Mouse (Mus musculus): ENCODE results near the gene Hes7. TPM values are rescaled to one million over a fixed set of nuclear protein-coding genes. Genes with fewer than 3 reads are reported as not detected.

Gene Hes7
- polyA plus RNA-seq, 1 experiment from 2014 or later, result 0.61 TPM

DNA sequence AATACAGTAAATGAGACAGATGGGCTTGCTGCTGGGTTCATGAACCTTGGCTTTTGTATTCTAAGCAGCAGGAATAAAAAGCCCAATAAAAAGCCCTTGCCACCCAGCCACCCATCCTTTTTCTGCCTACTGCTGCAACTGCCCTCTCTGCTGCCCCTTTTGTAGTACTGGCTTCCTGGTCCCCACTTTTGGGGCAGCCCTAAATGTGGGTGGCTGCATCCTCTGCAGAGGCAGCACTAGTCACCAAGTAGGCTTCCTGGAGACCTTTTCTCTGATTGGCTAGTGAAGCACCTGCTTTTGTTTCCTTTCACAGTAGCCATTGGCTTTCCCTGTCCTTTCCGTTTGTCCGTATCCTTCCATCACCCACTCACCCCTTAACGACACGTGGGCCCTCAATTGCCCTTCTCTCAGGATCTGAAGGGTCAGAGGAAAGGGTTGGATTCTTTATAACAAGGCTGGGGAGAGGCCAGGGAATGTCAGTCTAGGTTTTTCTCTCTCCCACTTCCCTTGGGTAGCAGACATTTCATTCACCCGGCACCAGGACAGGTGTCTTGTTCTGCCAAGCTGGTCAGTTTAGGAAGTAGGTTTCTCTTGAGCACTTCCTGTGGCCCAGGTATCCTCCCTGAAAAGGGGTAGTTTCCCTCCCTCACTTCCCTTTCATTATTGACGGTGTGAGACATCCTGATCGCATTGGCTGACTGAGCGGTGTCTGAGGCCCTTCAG, 22.0 kb upstream of the Hes7 start:
- Histone ChIP-seq H3K9me3 (no peaks in the 10 kb centered on the region), H3K27me3 (no peaks in the 10 kb centered on the region; the same call in 1 of the 2 replicates), H3K4me2 (peak overlapping the region; percentile 93), H3K4me1 (replicated peaks) (peaks cover 71% of the 10 kb centered on the region), H3K4me3 (peak overlapping the region; percentile 63), H3K36me3 (peaks cover 26% of the 10 kb centered on the region), H3K9ac (peak overlapping the region; percentile 84), H3K27ac (replicated peaks) (peak overlapping the region; percentile 89)
- no peak for ATAC-seq (ENCODE audit: low read depth)
- 9% methylated on average over 8 of the region's 8 CpGs for WGBS

DNA sequence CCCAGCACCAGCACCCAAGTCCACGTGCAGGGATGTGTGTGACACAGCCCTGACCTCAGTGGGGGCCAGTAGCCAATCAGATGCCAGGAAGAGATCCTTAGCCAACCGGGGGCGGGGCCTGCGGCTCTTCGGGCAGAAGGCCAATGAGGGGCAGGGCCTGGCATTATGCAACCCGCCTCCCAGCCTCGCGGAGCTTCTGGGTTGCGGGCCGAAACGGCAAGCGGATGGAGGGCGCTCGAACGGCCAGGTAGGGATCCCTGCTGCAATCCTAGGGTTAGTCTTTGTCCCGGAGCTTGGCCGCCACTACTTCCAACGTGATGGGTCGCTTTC, 21.5 kb upstream of the Hes7 start:
- Histone ChIP-seq H3K4me2 (peak overlapping the region; percentile 93), H3K27ac (replicated peaks) (peak overlapping the region; percentile 89), H3K36me3 (peaks cover 31% of the 10 kb centered on the region), H3K27me3 (no peaks in the 10 kb centered on the region; the same call in 1 of the 2 replicates), H3K9me3 (no peaks in the 10 kb centered on the region), H3K4me1 (replicated peaks) (peaks cover 71% of the 10 kb centered on the region), H3K9ac (peak overlapping the region; percentile 84), H3K4me3 (peak overlapping the region; percentile 63)
- WGBS, result 0% methylated on average over 19 of the region's 19 CpGs
- peak; percentile 5 for ATAC-seq (ENCODE audit: low read depth)

DNA sequence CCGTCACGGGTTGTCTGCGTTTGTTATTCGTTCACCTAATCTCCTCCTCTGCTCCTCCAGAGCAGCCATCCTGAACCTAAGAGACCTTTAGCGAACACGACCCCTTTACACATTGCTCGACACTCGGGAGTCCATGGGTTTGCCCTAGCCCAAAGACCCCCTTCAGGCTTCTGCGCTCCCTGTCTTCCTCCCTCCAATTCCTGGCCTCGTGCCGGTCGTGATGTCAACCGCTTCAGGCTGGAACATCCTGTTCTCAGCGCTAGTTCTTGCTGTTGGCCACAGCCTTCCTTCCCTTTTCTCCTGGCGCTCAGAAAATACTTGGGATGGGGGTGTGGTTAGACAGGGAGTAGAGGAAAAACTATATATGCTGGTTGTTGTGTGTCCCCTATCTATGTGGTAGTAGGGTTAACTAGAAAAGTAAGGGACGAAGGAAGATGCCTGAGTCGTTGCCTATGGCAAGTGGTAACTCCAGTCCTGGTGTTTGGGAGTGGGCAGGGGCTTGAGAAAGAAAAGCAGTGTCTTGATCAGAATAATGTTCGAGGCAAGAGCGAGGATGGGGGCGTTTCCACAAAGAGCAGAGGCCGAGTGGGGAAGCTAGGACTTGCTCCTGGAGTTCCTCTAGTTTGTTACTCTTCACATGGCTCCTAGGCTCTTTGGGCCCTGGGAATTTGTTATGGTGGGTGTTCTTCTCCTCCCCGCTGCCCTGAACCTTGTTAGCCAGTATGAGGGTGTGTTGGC, 20.9 kb upstream of the Hes7 start:
- Histone ChIP-seq H3K4me3 (peak overlapping the region; percentile 63), H3K4me2 (peak overlapping the region; percentile 93), H3K27ac (replicated peaks) (peak overlapping the region; percentile 89), H3K36me3 (peaks cover 38% of the 10 kb centered on the region), H3K4me1 (replicated peaks) (peaks cover 65% of the 10 kb centered on the region), H3K27me3 (no peaks in the 10 kb centered on the region; the same call in 1 of the 2 replicates), H3K9ac (peak overlapping the region; percentile 84), H3K9me3 (no peaks in the 10 kb centered on the region)
- WGBS, result 1% methylated on average over 22 of the region's 22 CpGs
- ATAC-seq (ENCODE audit: low read depth), result no peak

DNA sequence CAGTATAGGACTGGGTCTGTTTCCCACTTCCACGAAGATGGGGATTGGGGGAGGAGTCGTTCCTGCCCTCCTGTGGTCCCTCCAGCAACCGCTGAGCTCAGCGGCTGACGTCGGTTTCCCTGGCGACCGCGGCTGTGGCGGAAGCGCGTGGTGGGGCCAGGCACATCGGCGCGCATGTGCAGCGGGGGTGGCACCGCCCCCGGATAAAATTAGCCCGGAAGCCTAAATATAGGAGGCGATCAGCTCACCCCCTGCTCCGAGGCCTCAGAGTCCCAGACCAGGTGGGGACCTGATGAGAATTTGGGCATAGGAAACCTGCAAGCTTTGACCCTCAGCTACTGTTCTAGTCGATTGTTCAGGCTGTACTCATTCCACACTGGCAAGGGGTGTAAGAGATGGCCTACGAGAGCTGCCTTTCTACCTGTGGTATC, 20.3 kb upstream of the Hes7 start:
- Histone ChIP-seq H3K9me3 (no peaks in the 10 kb centered on the region), H3K4me1 (replicated peaks) (peaks cover 62% of the 10 kb centered on the region), H3K27me3 (no peaks in the 10 kb centered on the region; the same call in 1 of the 2 replicates), H3K4me3 (peak overlapping the region; percentile 63), H3K27ac (replicated peaks) (peak overlapping the region; percentile 89), H3K9ac (peak overlapping the region; percentile 84), H3K36me3 (peaks cover 43% of the 10 kb centered on the region), H3K4me2 (peak overlapping the region; percentile 93)
- peak; percentile 38 for ATAC-seq (ENCODE audit: low read depth)
- under 1% methylated on average over 23 of the region's 23 CpGs for WGBS

DNA sequence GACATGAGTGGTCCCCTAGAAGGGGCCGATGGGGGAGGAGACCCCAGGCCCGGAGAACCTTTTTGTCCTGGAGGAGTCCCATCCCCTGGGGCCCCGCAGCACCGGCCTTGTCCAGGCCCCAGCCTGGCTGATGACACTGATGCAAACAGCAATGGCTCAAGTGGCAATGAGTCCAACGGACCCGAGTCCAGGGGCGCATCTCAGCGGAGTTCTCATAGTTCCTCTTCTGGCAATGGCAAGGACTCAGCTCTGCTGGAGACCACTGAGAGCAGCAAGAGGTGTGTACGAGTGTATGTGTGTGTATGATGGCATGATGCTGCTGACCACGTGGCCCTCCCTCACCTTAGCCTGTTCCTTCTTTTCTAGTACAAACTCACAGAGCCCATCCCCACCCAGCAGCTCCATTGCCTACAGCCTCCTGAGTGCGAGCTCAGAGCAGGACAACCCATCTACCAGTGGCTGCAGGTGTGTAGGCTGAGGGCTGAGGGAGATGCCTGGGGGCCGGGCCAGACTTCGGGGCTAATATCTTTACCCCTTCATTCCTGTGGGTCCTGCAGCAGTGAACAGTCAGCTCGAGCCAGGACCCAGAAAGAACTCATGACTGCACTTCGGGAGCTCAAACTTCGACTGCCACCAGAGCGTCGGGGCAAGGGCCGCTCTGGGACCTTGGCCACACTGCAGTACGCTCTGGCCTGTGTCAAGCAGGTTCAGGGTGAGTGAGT, 19.4 kb upstream of the Hes7 start:
- no peaks in the 10 kb centered on the region for H3K9me3 ChIP-seq
- no peak for ATAC-seq (ENCODE audit: low read depth)
- 0 out of 2 replicates have a peak overlapping the region, but pooled peaks have one; percentile 89 for H3K27ac ChIP-seq (replicated peaks)
- peak overlapping the region; percentile 63 for H3K4me3 ChIP-seq
- H3K27me3 ChIP-seq, result no peaks in the 10 kb centered on the region; the same call in 1 of the 2 replicates
- 92% methylated on average over 20 of the region's 20 CpGs for WGBS
- peaks cover 52% of the 10 kb centered on the region for H3K36me3 ChIP-seq
- peaks cover 54% of the 10 kb centered on the region for H3K4me1 ChIP-seq (replicated peaks)
- H3K9ac ChIP-seq, result peak overlapping the region; percentile 84
- H3K4me2 ChIP-seq, result peak overlapping the region; percentile 93

DNA sequence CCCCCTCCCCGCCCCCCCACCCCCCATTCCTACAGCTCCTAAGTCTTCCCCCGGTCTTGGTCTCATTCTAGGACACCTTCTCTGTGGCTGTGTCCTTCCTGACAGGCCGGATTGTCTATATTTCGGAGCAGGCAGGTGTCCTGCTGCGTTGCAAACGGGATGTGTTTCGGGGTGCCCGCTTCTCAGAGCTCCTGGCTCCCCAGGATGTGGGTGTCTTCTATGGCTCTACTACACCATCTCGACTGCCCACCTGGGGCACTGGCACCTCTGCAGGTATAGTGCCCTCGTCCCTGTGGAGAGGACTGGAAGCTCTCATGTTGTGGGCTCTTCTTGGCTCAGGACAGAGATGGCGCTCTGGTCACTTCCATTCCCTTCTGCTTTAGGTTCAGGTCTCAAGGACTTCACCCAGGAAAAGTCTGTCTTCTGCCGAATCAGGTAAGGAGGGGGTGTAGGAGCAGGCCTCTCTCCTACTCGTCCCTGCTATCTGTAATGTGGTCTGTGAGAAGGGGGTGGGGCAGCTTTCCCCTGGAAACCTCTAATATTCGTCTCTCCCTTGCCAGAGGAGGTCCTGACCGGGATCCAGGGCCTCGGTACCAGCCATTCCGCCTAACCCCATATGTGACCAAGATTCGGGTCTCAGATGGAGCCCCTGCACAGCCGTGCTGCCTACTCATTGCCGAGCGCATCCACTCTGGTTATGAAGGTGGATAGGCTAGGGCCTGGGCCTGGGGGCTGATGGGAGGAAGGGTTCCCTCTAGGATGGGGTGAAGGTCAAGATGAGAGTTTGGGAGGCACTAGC, 18.4 kb upstream of the Hes7 start:
- H3K36me3 ChIP-seq, result peaks cover 62% of the 10 kb centered on the region

DNA sequence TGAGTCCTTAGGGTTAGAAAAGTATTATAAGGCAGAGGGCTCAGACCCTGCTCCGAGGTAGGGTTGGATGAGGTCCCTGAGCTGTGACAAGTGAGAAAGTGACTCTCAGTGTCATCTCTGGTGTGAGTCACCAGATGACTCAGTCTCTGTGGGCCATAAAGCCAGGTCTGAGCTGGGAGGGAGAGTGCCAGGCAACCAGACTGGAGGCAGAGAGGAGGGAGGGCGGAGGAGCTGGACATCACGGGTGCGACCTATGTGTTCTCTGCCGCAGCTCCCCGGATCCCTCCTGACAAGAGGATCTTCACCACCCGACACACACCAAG, 17.8 kb upstream of the Hes7 start:
- H3K9me3 ChIP-seq, result no peaks in the 10 kb centered on the region
- H3K36me3 ChIP-seq, result peaks cover 68% of the 10 kb centered on the region
- no peak for ATAC-seq (ENCODE audit: low read depth)
- no peak overlapping the region for H3K4me3 ChIP-seq
- no peak overlapping the region for H3K27ac ChIP-seq (replicated peaks)
- no peaks in the 10 kb centered on the region for H3K27me3 ChIP-seq
- H3K4me2 ChIP-seq, result no peak overlapping the region
- WGBS, result 95% methylated on average over 7 of the region's 7 CpGs
- H3K4me1 ChIP-seq (replicated peaks), result peaks cover 39% of the 10 kb centered on the region
- no peak overlapping the region for H3K9ac ChIP-seq

More for the DNA sequence above, 18.4 kb upstream of the Hes7 start:
- H3K9ac ChIP-seq, result no peak overlapping the region
- H3K27ac ChIP-seq (replicated peaks), result no peak overlapping the region
- no peaks in the 10 kb centered on the region for H3K27me3 ChIP-seq
- no peaks in the 10 kb centered on the region for H3K9me3 ChIP-seq
- no peak overlapping the region for H3K4me3 ChIP-seq
- WGBS, result 91% methylated on average over 21 of the region's 21 CpGs
- ATAC-seq (ENCODE audit: low read depth), result no peak
- peaks cover 44% of the 10 kb centered on the region for H3K4me1 ChIP-seq (replicated peaks)
- no peak overlapping the region for H3K4me2 ChIP-seq

DNA sequence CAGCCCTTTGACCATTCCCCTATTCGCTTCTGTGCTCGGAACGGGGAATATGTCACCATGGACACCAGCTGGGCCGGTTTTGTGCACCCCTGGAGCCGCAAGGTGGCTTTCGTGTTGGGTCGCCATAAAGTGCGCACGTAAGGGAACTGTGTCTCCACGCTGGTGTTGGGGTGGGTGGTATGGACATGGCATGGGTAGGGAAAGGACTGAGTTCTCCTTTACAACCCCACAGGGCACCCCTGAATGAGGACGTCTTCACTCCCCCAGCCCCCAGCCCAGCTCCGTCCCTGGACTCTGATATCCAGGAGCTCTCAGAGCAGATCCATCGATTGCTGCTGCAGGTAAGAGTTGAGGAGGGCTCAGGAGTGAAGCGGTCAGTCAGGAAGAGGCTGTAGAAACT, 17.1 kb upstream of the Hes7 start:
- Histone ChIP-seq H3K27ac (replicated peaks) (no peak overlapping the region), H3K36me3 (peaks cover 75% of the 10 kb centered on the region), H3K4me2 (no peak overlapping the region), H3K4me1 (replicated peaks) (peaks cover 31% of the 10 kb centered on the region), H3K9me3 (no peaks in the 10 kb centered on the region), H3K4me3 (no peak overlapping the region), H3K9ac (no peak overlapping the region), H3K27me3 (no peaks in the 10 kb centered on the region)
- WGBS, result 94% methylated on average over 14 of the region's 14 CpGs
- ATAC-seq (ENCODE audit: low read depth), result no peak

DNA sequence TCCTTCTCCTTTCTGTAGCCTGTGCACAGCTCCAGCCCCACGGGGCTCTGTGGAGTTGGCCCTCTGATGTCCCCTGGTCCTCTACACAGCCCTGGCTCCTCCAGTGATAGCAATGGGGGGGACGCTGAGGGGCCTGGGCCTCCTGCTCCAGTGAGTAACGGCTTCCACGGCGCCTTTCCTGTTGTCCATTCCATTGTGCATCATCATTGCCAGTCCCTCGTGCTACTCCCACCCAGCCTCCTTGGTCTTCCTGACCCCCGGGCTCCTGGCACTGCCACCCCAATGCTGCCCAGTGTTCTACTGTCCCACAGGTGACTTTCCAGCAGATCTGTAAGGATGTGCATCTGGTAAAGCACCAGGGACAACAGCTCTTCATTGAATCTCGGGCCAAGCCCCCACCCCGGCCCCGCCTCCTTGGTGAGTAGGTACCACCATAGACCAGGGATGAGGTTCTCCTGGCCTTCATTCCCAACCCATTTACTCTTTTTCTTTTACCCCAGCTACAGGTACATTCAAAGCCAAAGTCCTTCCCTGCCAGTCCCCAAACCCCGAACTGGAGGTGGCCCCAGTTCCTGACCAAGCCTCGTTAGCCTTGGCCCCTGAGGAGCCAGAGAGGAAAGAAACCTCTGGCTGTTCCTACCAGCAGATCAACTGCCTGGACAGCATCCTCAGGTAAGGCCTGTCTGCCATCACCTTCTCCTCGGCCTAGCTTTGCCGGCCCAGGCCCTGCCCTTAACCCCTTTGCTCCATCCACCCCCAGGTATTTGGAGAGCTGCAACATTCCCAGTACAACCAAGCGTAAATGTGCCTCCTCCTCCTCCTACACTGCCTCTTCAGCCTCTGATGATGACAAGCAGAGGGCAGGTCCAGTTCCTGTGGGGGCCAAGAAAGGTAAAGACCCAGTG, 16.4 kb upstream of the Hes7 start:
- Histone ChIP-seq H3K36me3 (peaks cover 82% of the 10 kb centered on the region), H3K9ac (no peak overlapping the region), H3K9me3 (no peaks in the 10 kb centered on the region), H3K4me2 (no peak overlapping the region), H3K4me3 (no peak overlapping the region), H3K4me1 (replicated peaks) (peaks cover 24% of the 10 kb centered on the region), H3K27me3 (no peaks in the 10 kb centered on the region), H3K27ac (replicated peaks) (no peak overlapping the region)
- WGBS, result 92% methylated on average over 15 of the region's 15 CpGs
- ATAC-seq (ENCODE audit: low read depth), result no peak

DNA sequence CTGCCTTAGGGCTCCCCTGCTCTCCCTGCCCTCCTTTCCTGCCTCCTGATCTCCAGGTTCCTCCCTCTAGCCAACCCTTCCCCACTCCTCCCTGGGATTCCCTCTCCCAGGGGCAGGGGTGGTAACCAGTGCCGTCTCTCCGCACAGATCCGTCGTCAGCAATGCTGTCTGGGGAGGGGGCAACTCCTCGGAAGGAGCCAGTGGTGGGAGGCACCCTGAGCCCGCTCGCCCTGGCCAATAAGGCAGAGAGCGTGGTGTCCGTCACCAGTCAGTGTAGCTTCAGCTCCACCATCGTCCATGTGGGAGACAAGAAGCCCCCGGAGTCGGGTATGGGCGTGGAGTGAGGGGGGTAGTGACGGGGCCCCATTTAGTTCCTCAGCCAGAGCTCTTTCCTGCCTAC, 15.7 kb upstream of the Hes7 start:
- Histone ChIP-seq H3K27ac (replicated peaks) (no peak overlapping the region), H3K27me3 (no peaks in the 10 kb centered on the region), H3K4me3 (no peak overlapping the region), H3K36me3 (peaks cover 89% of the 10 kb centered on the region), H3K9me3 (no peaks in the 10 kb centered on the region), H3K9ac (no peak overlapping the region), H3K4me1 (replicated peaks) (peaks cover 17% of the 10 kb centered on the region), H3K4me2 (no peak overlapping the region)
- ATAC-seq (ENCODE audit: low read depth), result no peak
- 91% methylated on average over 14 of the region's 14 CpGs for WGBS

DNA sequence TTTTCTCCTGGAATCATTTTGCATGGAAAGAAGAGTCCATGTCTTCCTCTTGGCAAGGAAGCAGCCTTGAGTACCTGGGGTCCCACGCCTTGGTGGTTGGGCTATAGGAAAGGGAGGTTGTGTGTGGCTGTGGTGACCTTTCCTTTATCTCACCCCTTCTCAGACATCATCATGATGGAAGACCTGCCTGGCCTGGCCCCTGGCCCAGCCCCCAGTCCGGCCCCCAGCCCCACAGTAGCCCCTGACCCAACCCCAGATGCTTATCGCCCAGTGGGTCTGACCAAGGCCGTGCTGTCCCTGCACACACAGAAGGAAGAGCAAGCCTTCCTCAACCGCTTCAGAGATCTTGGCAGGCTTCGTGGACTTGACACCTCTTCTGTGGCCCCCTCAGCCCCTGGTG, 15.0 kb upstream of the Hes7 start:
- ATAC-seq (ENCODE audit: low read depth), result no peak
- Histone ChIP-seq H3K9ac (no peak overlapping the region), H3K4me2 (no peak overlapping the region), H3K9me3 (no peaks in the 10 kb centered on the region), H3K4me1 (replicated peaks) (peaks cover 15% of the 10 kb centered on the region), H3K36me3 (peaks cover 90% of the 10 kb centered on the region), H3K27ac (replicated peaks) (no peak overlapping the region), H3K4me3 (no peak overlapping the region), H3K27me3 (no peaks in the 10 kb centered on the region)
- 89% methylated on average over 6 of the region's 6 CpGs for WGBS

All from neural tube, embryonic 13.5 days (tissue).